Mouse (Mus musculus): ENCODE measurements around the gene Gmds. TPM values are rescaled to one million over a fixed set of nuclear protein-coding genes. Genes with fewer than 3 reads are reported as not detected.

The Gmds gene
- polyA plus RNA-seq, 1 experiment from 2014 or later: 46.8 TPM

GRCm38 (mm10) chr13:31780299-31780698, 558.2 kb downstream of the Gmds start:
- WGBS: 73% methylated on average over 3 of the region's 3 CpGs
- H3K9me3 ChIP-seq: no peaks in the 10 kb centered on the region
- H3K4me1 ChIP-seq: peaks cover 17% of the 10 kb centered on the region
- no peak overlapping the region for H3K4me3 ChIP-seq
- no peaks in the 10 kb centered on the region for H3K27me3 ChIP-seq
- ATAC-seq (ENCODE audit: insufficient number of reproducible peaks, low FRiP score, low TSS enrichment, low read depth): no peak
- H3K4me2 ChIP-seq: no peak overlapping the region
- no peak overlapping the region for H3K27ac ChIP-seq
- no peaks in the 10 kb centered on the region for H3K36me3 ChIP-seq
- no peak overlapping the region for H3K9ac ChIP-seq

- 0 out of 2 replicates have a peak, but pooled peaks cover 19% of the 10 kb centered on the region for H3K4me1 ChIP-seq
- 61% methylated on average over 17 of the region's 17 CpGs for WGBS
- H3K27ac ChIP-seq: peak overlapping the region; percentile 4; the same call in 1 of the 2 replicates
- no peaks in the 10 kb centered on the region for H3K36me3 ChIP-seq
- no peak; the same call in 1 of the 2 replicates for ATAC-seq (ENCODE audit: insufficient number of reproducible peaks, low FRiP score, low TSS enrichment, low read depth)
- H3K27me3 ChIP-seq: no peaks in the 10 kb centered on the region
- no peak overlapping the region for H3K9ac ChIP-seq
- H3K9me3 ChIP-seq: no peaks in the 10 kb centered on the region
- H3K4me2 ChIP-seq: no peak overlapping the region
- H3K4me3 ChIP-seq: no peak overlapping the region
Observed at GRCm38 (mm10) chr13:31779281-31779981, 559.1 kb downstream of the Gmds start.

- Histone ChIP-seq H3K4me3 (no peak overlapping the region), H3K4me1 (0 out of 2 replicates have a peak, but pooled peaks cover 19% of the 10 kb centered on the region), H3K36me3 (no peaks in the 10 kb centered on the region), H3K27ac (peak overlapping the region; percentile 68), H3K9me3 (no peaks in the 10 kb centered on the region), H3K4me2 (no peak overlapping the region), H3K9ac (no peak overlapping the region), H3K27me3 (no peaks in the 10 kb centered on the region)
- ATAC-seq (ENCODE audit: insufficient number of reproducible peaks, low FRiP score, low TSS enrichment, low read depth): 0 out of 2 replicates have a peak, but pooled peaks have one; percentile 59
- 52% methylated on average over 5 of the region's 5 CpGs for WGBS
Observed at GRCm38 (mm10) chr13:31775762-31776161, 562.8 kb downstream of the Gmds start.

GRCm38 (mm10) chr13:31772882-31773281, 565.7 kb downstream of the Gmds start:
- H3K27ac ChIP-seq: no peak overlapping the region
- no peaks in the 10 kb centered on the region for H3K36me3 ChIP-seq
- ATAC-seq (ENCODE audit: insufficient number of reproducible peaks, low FRiP score, low TSS enrichment, low read depth): no peak
- no peak overlapping the region for H3K4me3 ChIP-seq
- H3K9ac ChIP-seq: no peak overlapping the region
- no peaks in the 10 kb centered on the region for H3K27me3 ChIP-seq
- no peaks in the 10 kb centered on the region for H3K9me3 ChIP-seq
- 0 out of 2 replicates have a peak, but pooled peaks cover 12% of the 10 kb centered on the region for H3K4me1 ChIP-seq
- no peak overlapping the region for H3K4me2 ChIP-seq
- WGBS: 73% methylated on average over 5 of the region's 5 CpGs

Data from limb, embryonic 15.5 days (tissue).